Mouse (Mus musculus) MEL (cell line): Measurements from ENCODE around the gene Mxra8. TPM values are rescaled to one million over a fixed set of nuclear protein-coding genes. Genes with fewer than 3 reads are reported as not detected.

Experiments
- DNase-seq: peaks from one replicate; pipeline ENCODE4 v3.0.0; 2011; ENCODE audit warnings: low read depth, low spot score
- H3K27ac ChIP-seq: 2 replicates; pipeline ENCODE4 v1.5.1; 2012; ENCODE audit warnings: low read depth, mild to moderate bottlenecking, control low read depth, low read length, moderate library complexity; ENCODE audit not compliant: control insufficient read depth
- H3K27me3 ChIP-seq, 2 experiments: fragments of 150-350 bp in 1 of 2; sonication (generic) in 1 of 2; 2 replicates each; pipeline ENCODE4 v1.6.1; 2012; ENCODE audit warnings: low read length in 2 of 2, mild to moderate bottlenecking in 2 of 2, improper control_type of control experiment in 1 of 2, moderate library complexity in 1 of 2; ENCODE audit not compliant: insufficient read depth in 2 of 2, control insufficient read depth in 1 of 2
- H3K36me3 ChIP-seq, 2 experiments: 2 replicates each; pipeline ENCODE4 v1.6.1; 2012 to 2014; ENCODE audit warnings: low read length in 2 of 2, improper control_type of control experiment in 1 of 2, inconsistent platforms in 1 of 2, mild to moderate bottlenecking in 1 of 2; ENCODE audit not compliant: insufficient read depth in 2 of 2, control insufficient read depth in 1 of 2
- H3K4me1 ChIP-seq, 2 experiments: fragments of 150-350 bp in 1 of 2; sonication (generic) in 1 of 2; 2 replicates each; pipeline ENCODE4 v1.6.1; 2012; ENCODE audit warnings: low read length in 2 of 2, improper control_type of control experiment in 1 of 2, mild to moderate bottlenecking in 1 of 2; ENCODE audit not compliant: insufficient read depth in 2 of 2, control insufficient read depth in 1 of 2
- H3K4me3 ChIP-seq, 2 experiments: fragments of 150-350 bp in 1 of 2; sonication (generic) in 1 of 2; 2 replicates each; pipeline ENCODE4 v1.5.1; 2012; ENCODE audit warnings: low read depth in 2 of 2, low read length in 2 of 2, mild to moderate bottlenecking in 2 of 2, moderate library complexity in 2 of 2, control low read depth in 1 of 2, improper control_type of control experiment in 1 of 2; ENCODE audit not compliant: control insufficient read depth in 1 of 2, insufficient read depth in 1 of 2
- H3K79me2 ChIP-seq: 2 replicates; pipeline ENCODE4 v1.6.1; 2012; ENCODE audit warnings: mild to moderate bottlenecking, low read length, moderate library complexity; ENCODE audit not compliant: control insufficient read depth, poor library complexity, insufficient read depth
- H3K9ac ChIP-seq: 2 replicates; pipeline ENCODE4 v1.6.1; 2012; ENCODE audit warnings: low read depth, mild to moderate bottlenecking, control low read depth, low read length, moderate library complexity; ENCODE audit not compliant: control insufficient read depth, poor library complexity, severe bottlenecking
- H3K9me3 ChIP-seq: fragments of 150-350 bp; sonication (generic); replicated peaks from 2 replicates; pipeline ENCODE4 v1.6.1; 2012; ENCODE audit warnings: mild to moderate bottlenecking, low read length, improper control_type of control experiment, moderate library complexity; ENCODE audit not compliant: insufficient read depth
- BHLHE40 ChIP-seq: IDR thresholded peaks from 2 replicates; pipeline ENCODE4 v1.6.1; 2012; ENCODE audit warnings: low read depth, mild to moderate bottlenecking, inconsistent platforms, low read length, improper control_type of control experiment, borderline replicate concordance
- ETS1 ChIP-seq: IDR thresholded peaks from 2 replicates; pipeline ENCODE4 v1.6.1; 2012; ENCODE audit warnings: low read depth, mild to moderate bottlenecking, inconsistent platforms, low read length, improper control_type of control experiment, moderate library complexity
- GATA1 ChIP-seq: IDR thresholded peaks from 2 replicates; pipeline ENCODE4 v1.6.1; 2011; ENCODE audit warnings: low read depth, low read length, improper control_type of control experiment
- HCFC1 ChIP-seq: IDR thresholded peaks from 2 replicates; pipeline ENCODE4 v1.6.1; 2012; ENCODE audit warnings: low read depth, mild to moderate bottlenecking, inconsistent platforms, low read length, improper control_type of control experiment, moderate library complexity
- JUND ChIP-seq: IDR thresholded peaks from 2 replicates; pipeline ENCODE4 v1.6.1; 2011; ENCODE audit warnings: low read depth, mild to moderate bottlenecking, improper control_type of control experiment, low read length
- MAFK ChIP-seq: IDR thresholded peaks from 2 replicates; pipeline ENCODE4 v1.6.1; 2011; ENCODE audit warnings: low read depth, mild to moderate bottlenecking, low read length, improper control_type of control experiment, borderline replicate concordance
- MXI1 ChIP-seq: IDR thresholded peaks from 2 replicates; pipeline ENCODE4 v1.6.1; 2011; ENCODE audit warnings: mild to moderate bottlenecking, low read depth, low read length, improper control_type of control experiment
- MYB ChIP-seq: IDR thresholded peaks from 2 replicates; pipeline ENCODE4 v1.6.1; 2011; ENCODE audit warnings: mild to moderate bottlenecking, low read depth, low read length, improper control_type of control experiment
- MYC ChIP-seq: IDR thresholded peaks from 2 replicates; pipeline ENCODE4 v1.6.1; 2011; ENCODE audit warnings: low read depth, mild to moderate bottlenecking, low read length, improper control_type of control experiment, moderate library complexity
- NRF1 ChIP-seq: IDR thresholded peaks from 2 replicates; pipeline ENCODE4 v1.6.1; 2014; ENCODE audit warnings: low read depth, mild to moderate bottlenecking, inconsistent platforms, low read length, improper control_type of control experiment, moderate library complexity; ENCODE audit not compliant: poor library complexity, insufficient read depth, severe bottlenecking
- RCOR1 ChIP-seq: IDR thresholded peaks from 2 replicates; pipeline ENCODE4 v1.6.1; 2012; ENCODE audit warnings: low read depth, mild to moderate bottlenecking, inconsistent platforms, low read length, improper control_type of control experiment
- TBP ChIP-seq: IDR thresholded peaks from 2 replicates; pipeline ENCODE4 v1.8.0; 2011; ENCODE audit warnings: low read depth, low read length, improper control_type of control experiment
- TCF12 ChIP-seq: IDR thresholded peaks from 2 replicates; pipeline ENCODE4 v1.6.1; 2014; ENCODE audit warnings: low read depth, mild to moderate bottlenecking, inconsistent platforms, low read length, improper control_type of control experiment, moderate library complexity
- UBTF ChIP-seq: IDR thresholded peaks from 2 replicates; pipeline ENCODE4 v1.6.1; 2012; ENCODE audit warnings: low read depth, mild to moderate bottlenecking, inconsistent platforms, low read length, improper control_type of control experiment, moderate library complexity, borderline replicate concordance; ENCODE audit not compliant: insufficient read depth
- ZKSCAN1 ChIP-seq: IDR thresholded peaks from 2 replicates; pipeline ENCODE4 v1.6.1; 2012; ENCODE audit warnings: low read depth, mild to moderate bottlenecking, inconsistent platforms, low read length, improper control_type of control experiment, moderate library complexity
- ZMIZ1 ChIP-seq: IDR thresholded peaks from 2 replicates; pipeline ENCODE4 v1.6.1; 2012; ENCODE audit warnings: low read depth, mild to moderate bottlenecking, inconsistent platforms, low read length, improper control_type of control experiment, moderate library complexity
- polyA plus RNA-seq, 2 experiments: library from polyadenylated mRNA; stranded (reverse) in 1 of 2; unstranded in 1 of 2; fragments of >175 nt in 1 of 2; fragments of >200 nt in 1 of 2; gene quantifications; 2 replicates each; pipeline versions ENCODE4 v1.2.1 to v1.2.4; 2012; ENCODE audit warnings: low replicate concordance in 2 of 2, low read depth in 1 of 2; ENCODE audit not compliant: insufficient read length in 2 of 2, insufficient read depth in 1 of 2, missing spikeins in 1 of 2
- total RNA-seq: library from RNA; depleted of rRNA; stranded (reverse); fragments of 300-350 nt; gene quantifications from 2 replicates; pipeline ENCODE4 v1.2.3, GENCODE M21; 2012

Mxra8 gene
- total and polyA plus RNA-seq, 3 experiments, result 0.46 TPM; not detected in 2

DNA sequence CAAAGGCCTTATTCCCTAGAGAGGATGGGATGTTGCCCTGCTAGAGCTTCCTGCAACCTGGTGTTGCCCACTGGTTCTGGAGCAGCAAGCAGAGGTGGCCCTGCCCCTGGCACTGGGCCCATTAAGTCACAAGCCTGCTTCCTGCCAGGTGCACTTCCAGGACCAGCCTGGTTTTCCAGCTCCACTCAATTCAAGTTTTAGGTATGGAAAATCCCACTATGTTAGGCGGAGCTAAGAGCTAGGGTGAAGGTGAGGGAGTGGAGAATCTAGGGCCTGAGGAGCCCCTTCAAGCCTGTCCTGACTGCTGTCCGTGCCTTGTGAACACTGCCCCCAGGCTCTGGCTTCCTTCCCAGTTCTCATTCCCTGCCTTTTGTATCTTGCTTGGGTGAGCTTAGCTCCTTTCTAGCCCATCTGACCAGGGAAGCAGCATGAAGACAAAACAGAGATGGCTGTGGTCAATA, 12.5 kb downstream of the Mxra8 start:
- H3K36me3 ChIP-seq, result peaks cover 4 to 17% of the 10 kb centered on the region in 2 experiments; a peak in 3 of 4 replicates
- peaks cover 23 to 39% of the 10 kb centered on the region in 2 experiments for H3K4me1 ChIP-seq
- TF ChIP-seq MAFK (no peak), RCOR1 (no peak), ETS1 (no peak), ZMIZ1 (no peak), TCF12 (no peak), BHLHE40 (no peak), TBP (no peak), HCFC1 (no peak), MYB (no peak), JUND (no peak), UBTF (no peak), ZKSCAN1 (no peak)
- no peaks in the 10 kb centered on the region for H3K27me3 ChIP-seq
- no peak overlapping the region for H3K9ac ChIP-seq
- no peak for DNase-seq
- H3K27ac ChIP-seq, result no peak overlapping the region
- H3K79me2 ChIP-seq, result peaks cover 47% of the 10 kb centered on the region
- H3K9me3 ChIP-seq, result no peaks in the 10 kb centered on the region
- H3K4me3 ChIP-seq, result no peak overlapping the region

DNA sequence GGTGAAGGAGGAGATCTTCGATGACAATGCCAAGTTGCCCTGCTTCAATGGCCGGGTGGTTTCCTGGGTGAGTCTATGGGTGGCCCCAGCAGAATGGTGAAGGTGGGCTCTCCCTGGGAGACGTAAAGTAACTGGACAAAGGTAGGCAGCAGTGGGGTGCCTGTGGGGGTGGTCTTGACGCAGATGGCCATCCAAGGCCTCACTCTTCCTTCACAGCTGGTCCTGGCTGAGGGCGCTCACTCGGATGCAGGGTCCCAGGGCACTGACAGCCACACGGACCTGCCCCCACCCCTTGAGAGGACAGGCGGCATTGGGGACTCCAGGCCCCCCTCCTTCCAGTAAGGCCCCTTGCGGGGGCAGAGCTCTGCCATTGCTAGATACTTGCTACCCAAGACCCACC, 13.9 kb downstream of the Mxra8 start:
- Histone ChIP-seq H3K9me3 (no peaks in the 10 kb centered on the region), H3K79me2 (peaks cover 36% of the 10 kb centered on the region), H3K27me3 (no peaks in the 10 kb centered on the region), H3K4me1 (peaks cover 23 to 38% of the 10 kb centered on the region in 2 experiments), H3K36me3 (peaks cover 4 to 17% of the 10 kb centered on the region in 2 experiments; a peak in 3 of 4 replicates), H3K27ac (no peak overlapping the region), H3K9ac (no peak overlapping the region), H3K4me3 (no peak overlapping the region)
- TF ChIP-seq NRF1 (no peak), MXI1 (no peak), RCOR1 (no peak), GATA1 (no peak), MYC (no peak), ZMIZ1 (no peak)
- DNase-seq, result no peak
